Mouse (Mus musculus): ENCODE results near the gene Atxn7l2.
"Not testable (repeated sequence)": the region's sequence is repeated elsewhere in the genome, so short reads cannot be mapped to it uniquely, and the experiment has no call there.

Atxn7l2 gene

GRCm38 (mm10) chr3:108210771-108211139 is at the start of gene Atxn7l2:
Gene Atxn7l2, minus strand, starts transcription at chr3:108210934.
- DNase-seq (ENCODE audit: low spot score in 2 of 2), result no peak

GRCm38 (mm10) chr3:108259319-108259718 is 48.6 kb upstream of the Atxn7l2 start:
- DNase-seq (ENCODE audit: low spot score in 2 of 2), result no peak

- no peak for DNase-seq (ENCODE audit: low spot score in 2 of 2)
Observed at GRCm38 (mm10) chr3:108257831-108258500, 47.2 kb upstream of the Atxn7l2 start.

- DNase-seq (ENCODE audit: low spot score in 2 of 2), result peak; percentile 96 to 99
Observed at GRCm38 (mm10) chr3:108256719-108257637, 46.2 kb upstream of the Atxn7l2 start, which contains the start of gene Psma5. Gene Psma5, plus strand, starts transcription at chr3:108256926.

- no peak for DNase-seq (ENCODE audit: low spot score in 2 of 2)
Observed at GRCm38 (mm10) chr3:108246857-108247256, 36.1 kb upstream of the Atxn7l2 start.

GRCm38 (mm10) chr3:108241243-108241839 is 30.6 kb upstream of the Atxn7l2 start:
- no peak for DNase-seq (ENCODE audit: low spot score in 2 of 2)

GRCm38 (mm10) chr3:108237474-108238102 is 26.9 kb upstream of the Atxn7l2 start:
- not testable (repeated sequence) for DNase-seq (ENCODE audit: low spot score in 2 of 2)

GRCm38 (mm10) chr3:108231646-108232045 is 20.9 kb upstream of the Atxn7l2 start:
- DNase-seq (ENCODE audit: low spot score in 2 of 2), result no peak

- no peak for DNase-seq (ENCODE audit: low spot score in 2 of 2)
Observed at GRCm38 (mm10) chr3:108227521-108227920, 16.8 kb upstream of the Atxn7l2 start.

- no peak for DNase-seq (ENCODE audit: low spot score in 2 of 2)
Observed at GRCm38 (mm10) chr3:108226558-108227350, 16.0 kb upstream of the Atxn7l2 start, which contains the start of gene Sypl2. Gene Sypl2, minus strand, starts transcription at chr3:108226648.

GRCm38 (mm10) chr3:108225711-108226557 is 15.2 kb upstream of the Atxn7l2 start:
- no peak for DNase-seq (ENCODE audit: low spot score in 2 of 2)

- DNase-seq (ENCODE audit: low spot score in 2 of 2), result no peak
Observed at GRCm38 (mm10) chr3:108220661-108221060, 9.9 kb upstream of the Atxn7l2 start.

GRCm38 (mm10) chr3:108214734-108215133 is 4.0 kb upstream of the Atxn7l2 start:
- DNase-seq (ENCODE audit: low spot score in 2 of 2), result no peak

- DNase-seq (ENCODE audit: low spot score in 2 of 2), result no peak
Observed at GRCm38 (mm10) chr3:108212406-108212805, 1.7 kb upstream of the Atxn7l2 start.

- DNase-seq (ENCODE audit: low spot score in 2 of 2), result no peak
Observed at GRCm38 (mm10) chr3:108211845-108212244, 1.1 kb upstream of the Atxn7l2 start.

- peak; percentile 94 to 96 for DNase-seq (ENCODE audit: low spot score in 2 of 2)
Observed at GRCm38 (mm10) chr3:108209946-108210770, 576 bp downstream of the Atxn7l2 start.

- no peak for DNase-seq (ENCODE audit: low spot score in 2 of 2)
Observed at GRCm38 (mm10) chr3:108209536-108209935, 1.2 kb downstream of the Atxn7l2 start.

GRCm38 (mm10) chr3:108209001-108209400 is 1.7 kb downstream of the Atxn7l2 start:
- no peak for DNase-seq (ENCODE audit: low spot score in 2 of 2)

GRCm38 (mm10) chr3:108206731-108207375 is 3.9 kb downstream of the Atxn7l2 start:
- no peak for DNase-seq (ENCODE audit: low spot score in 2 of 2)
